Mouse (Mus musculus) fibroblast of lung, adult 2 months (primary cell): ENCODE results near the gene Arid1b.

Source experiments
- DNase-seq: peaks from one replicate; pipeline ENCODE4 v3.0.0-alpha.2; 2011; ENCODE audit warnings: low read depth

The Arid1b gene

DNA sequence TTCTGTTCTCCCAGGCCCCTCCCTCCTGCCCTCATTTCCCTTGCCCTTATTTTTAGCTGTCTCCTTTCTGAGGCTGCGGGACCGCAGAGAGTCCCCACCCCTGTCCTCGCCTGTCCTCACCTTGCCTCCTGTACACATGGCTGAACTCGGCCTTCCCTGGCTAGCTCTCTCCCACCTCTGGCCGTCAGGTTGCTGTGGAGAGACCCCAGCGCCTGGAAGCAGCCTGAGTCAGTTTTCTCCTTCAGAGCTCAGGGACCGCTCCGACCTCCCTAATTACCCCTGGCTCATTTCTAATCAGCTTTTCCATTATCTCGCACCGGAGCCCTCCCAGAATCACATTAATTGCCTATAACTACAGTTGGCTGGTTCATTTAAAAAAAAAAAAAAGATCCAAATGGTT, 396.6 kb downstream of the Arid1b start:
- no peak for DNase-seq

DNA sequence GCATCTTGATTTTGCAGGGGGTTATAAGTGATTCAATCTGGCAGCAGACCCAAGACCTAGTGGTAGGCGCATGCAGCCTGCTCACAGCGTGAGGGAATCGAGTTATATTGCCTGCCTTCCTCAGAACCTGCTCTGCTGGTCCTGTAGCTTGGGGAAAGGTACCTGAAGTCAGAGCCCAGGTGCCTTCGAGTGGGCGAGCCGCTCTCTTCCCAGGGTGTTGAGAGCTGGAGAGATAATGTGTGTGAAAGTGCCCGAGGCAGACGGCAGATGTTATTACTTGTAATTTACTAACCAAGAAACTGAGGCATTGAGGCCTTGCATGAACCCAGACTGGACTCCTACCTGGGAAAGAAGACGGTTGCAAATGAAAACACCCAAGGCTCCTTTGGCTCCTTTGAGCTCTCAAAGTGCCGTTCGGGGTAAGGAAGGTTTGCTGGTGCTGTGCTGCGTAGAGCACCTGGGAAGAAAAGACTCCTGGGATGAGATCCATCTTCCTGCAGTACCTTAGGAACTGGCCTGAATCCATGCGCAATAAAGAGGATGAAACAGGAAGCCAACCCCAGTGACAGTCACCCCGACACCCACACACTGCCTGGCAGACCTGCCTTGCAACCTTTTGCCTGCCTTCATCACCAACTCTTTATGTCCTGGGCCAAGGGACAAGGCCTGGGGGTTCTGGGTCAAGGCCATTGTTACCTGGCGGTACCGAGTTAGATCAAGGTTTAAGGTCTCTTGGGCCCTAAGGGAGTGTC, 401.5 kb downstream of the Arid1b start:
- DNase-seq: no peak

DNA sequence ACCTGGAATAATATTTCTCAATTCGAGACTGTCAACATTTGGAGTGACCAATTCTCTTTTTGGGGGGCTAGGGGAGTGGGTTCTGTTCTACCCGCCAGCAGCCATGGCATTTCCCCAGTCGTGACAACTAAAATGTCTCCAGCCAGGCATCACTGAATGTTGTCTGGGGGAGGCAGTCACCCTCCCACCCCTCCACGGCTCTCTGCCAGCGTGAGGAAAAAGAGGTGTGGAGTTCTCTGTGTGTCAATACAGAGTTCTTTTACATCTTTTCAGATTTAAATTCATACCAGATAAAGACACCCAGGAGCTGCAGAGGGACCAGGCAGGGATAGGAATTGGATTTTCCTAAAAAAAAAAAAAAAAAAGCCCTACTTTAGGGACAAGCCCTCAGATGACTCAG, 402.1 kb downstream of the Arid1b start:
- DNase-seq: no peak
